Mouse (Mus musculus): Measurements from ENCODE around the gene Hmox1.
A peak's percentile ranks its signal among the peaks of the same experiment; 100 is the strongest.

Gene Hmox1

GRCm38 (mm10) chr8:75088989-75089881, 4.2 kb upstream of the Hmox1 start:
- DNase-seq (ENCODE audit: low spot score in 2 of 2), result peak; percentile 42 to 65

- DNase-seq (ENCODE audit: low spot score in 2 of 2), result no peak
Measured at GRCm38 (mm10) chr8:75090781-75091365, 2.5 kb upstream of the Hmox1 start.

GRCm38 (mm10) chr8:75102956-75103355, 9.5 kb downstream of the Hmox1 start:
- DNase-seq (ENCODE audit: low spot score in 2 of 2), result no peak

- no peak for DNase-seq (ENCODE audit: low spot score in 2 of 2)
Measured at GRCm38 (mm10) chr8:75103376-75103878, 10.0 kb downstream of the Hmox1 start.

GRCm38 (mm10) chr8:75108527-75109235, 15.3 kb downstream of the Hmox1 start:
- peak; percentile 79 to 81 for DNase-seq (ENCODE audit: low spot score in 2 of 2)

GRCm38 (mm10) chr8:75109236-75109967, 16.0 kb downstream of the Hmox1 start, which contains the start of gene Mcm5:
Gene Mcm5 (plus strand): TSS chr8:75109569.
- DNase-seq (ENCODE audit: low spot score in 2 of 2), result peak; percentile 98

- DNase-seq (ENCODE audit: low spot score in 2 of 2), result no peak
Measured at GRCm38 (mm10) chr8:75110093-75110492, 16.7 kb downstream of the Hmox1 start.

- DNase-seq (ENCODE audit: low spot score in 2 of 2), result no peak
Measured at GRCm38 (mm10) chr8:75118505-75118904, 25.1 kb downstream of the Hmox1 start.

- no peak for DNase-seq (ENCODE audit: low spot score in 2 of 2)
Measured at GRCm38 (mm10) chr8:75119287-75119686, 25.9 kb downstream of the Hmox1 start.

- DNase-seq (ENCODE audit: low spot score in 2 of 2), result peak in 1 of 2 experiments; percentile 14
Measured at GRCm38 (mm10) chr8:75119747-75120146, 26.3 kb downstream of the Hmox1 start.

- no peak for DNase-seq (ENCODE audit: low spot score in 2 of 2)
Measured at GRCm38 (mm10) chr8:75127406-75127805, 34.0 kb downstream of the Hmox1 start.

GRCm38 (mm10) chr8:75132485-75132884, 39.1 kb downstream of the Hmox1 start:
- peak in 1 of 2 experiments; percentile 35 for DNase-seq (ENCODE audit: low spot score in 2 of 2)

- DNase-seq (ENCODE audit: low spot score in 2 of 2), result no peak
Measured at GRCm38 (mm10) chr8:75133399-75133798, 40.0 kb downstream of the Hmox1 start.

GRCm38 (mm10) chr8:75134603-75135391, 41.4 kb downstream of the Hmox1 start:
- DNase-seq (ENCODE audit: low spot score in 2 of 2), result peak; percentile 10 to 25

- no peak for DNase-seq (ENCODE audit: low spot score in 2 of 2)
Measured at GRCm38 (mm10) chr8:75135756-75136155, 42.3 kb downstream of the Hmox1 start.

GRCm38 (mm10) chr8:75136256-75136655, 42.8 kb downstream of the Hmox1 start:
- no peak for DNase-seq (ENCODE audit: low spot score in 2 of 2)

GRCm38 (mm10) chr8:75137536-75137935, 44.1 kb downstream of the Hmox1 start:
- DNase-seq (ENCODE audit: low spot score in 2 of 2), result no peak

Measured in spleen, postnatal 36 days (tissue).